Mouse (Mus musculus) liver, postnatal 0 days (tissue): Measurements from ENCODE around the gene Zfp511.

ENCODE experiments used
- CTCF ChIP-seq: sonication (generic); IDR thresholded peaks from 2 replicates; pipeline ENCODE4 v1.5.1; 2016; ENCODE audit warnings: antibody characterized with exemption, low read depth
- EP300 ChIP-seq: IDR thresholded peaks from 2 replicates; pipeline ENCODE4 v1.6.1; 2016; ENCODE audit warnings: antibody characterized with exemption, low read depth, mild to moderate bottlenecking

- no peak for TF ChIP-seq EP300
- no peak for TF ChIP-seq CTCF
Measured at GRCm38 (mm10) chr7:140048361-140049114, 12.3 kb downstream of the Zfp511 start, which contains the start of gene Msx3.
